Mouse (Mus musculus) heart, adult 18-20 months (tissue): ENCODE measurements at regions not wholly inside any gene's neighbourhood (a gene's known extent, or its start where the extent isn't known, plus 50 kb on each side); places are given as distances from the start of the nearest gene placed in this dataset.

Experiments
- DNase-seq, 2 experiments: peaks; one replicate each; pipeline ENCODE4 v3.0.0; 2021 to 2022; ENCODE audit warnings: mixed read lengths in 1 of 2

DNA sequence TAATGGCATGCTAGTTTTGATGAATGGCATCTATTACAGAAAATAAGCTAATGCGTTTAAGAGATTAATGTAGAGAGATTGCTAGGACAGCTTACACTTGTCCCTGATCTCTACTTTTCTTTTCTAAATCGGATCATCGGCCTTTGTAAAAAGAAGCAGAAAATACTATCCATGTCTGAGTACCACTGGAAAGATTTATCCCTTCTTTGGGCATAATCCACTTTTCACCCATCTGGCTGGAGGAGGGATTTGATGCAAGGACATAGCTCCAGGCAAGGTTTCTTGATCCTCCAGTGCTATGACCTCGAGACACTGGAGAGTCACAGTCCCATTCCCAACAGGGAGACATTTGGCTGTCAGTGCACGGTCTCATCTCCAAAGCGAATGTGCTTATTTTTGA, 166.6 kb upstream of the Gm9747 start:
- no peak for DNase-seq

GRCm38 (mm10) chr1:82068571-82068970, 164.3 kb upstream of the Gm9747 start:
- no peak for DNase-seq

DNA sequence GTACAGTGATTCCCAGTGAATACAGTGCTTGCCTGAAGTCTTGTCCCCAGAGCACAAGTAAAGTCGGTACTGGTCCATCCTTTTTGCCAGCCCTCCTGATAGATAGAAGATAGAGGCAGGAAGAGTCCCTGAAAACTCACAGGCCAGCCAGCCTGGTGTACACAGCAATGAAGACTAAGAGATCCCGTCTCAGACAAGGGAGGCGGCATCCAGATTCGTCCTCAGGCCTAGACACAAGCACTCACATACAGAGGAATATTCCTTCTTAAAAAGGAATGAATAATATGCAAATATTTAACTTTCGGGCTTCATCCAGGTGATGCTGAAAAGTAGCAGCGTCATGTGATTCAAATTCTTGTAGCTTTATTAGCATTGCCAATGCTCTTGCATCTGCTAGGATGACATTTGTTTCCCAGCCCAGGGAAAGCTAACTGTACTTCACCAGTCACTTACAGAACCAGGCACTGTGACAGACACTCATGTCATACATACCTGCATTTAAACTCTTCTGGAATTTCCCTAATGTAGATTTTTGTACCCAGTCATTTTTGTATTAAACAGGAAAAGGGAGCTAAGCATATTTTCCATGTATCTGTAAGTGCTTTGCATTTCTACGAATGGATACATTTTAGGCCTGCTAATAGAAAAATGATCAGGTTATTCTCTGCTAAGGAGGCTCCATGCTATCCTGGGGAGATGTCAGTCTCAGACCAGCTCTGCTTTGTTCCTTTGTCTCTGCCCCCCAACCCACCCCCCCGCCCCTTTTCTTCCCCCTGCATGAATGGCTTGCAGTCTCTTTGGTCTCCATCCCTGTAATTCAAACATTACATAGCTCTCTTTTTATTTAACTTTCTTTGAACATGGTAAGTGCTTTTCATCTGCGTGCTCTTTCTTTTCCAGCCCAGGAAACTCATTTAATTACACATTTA, 162.5 kb upstream of the Gm9747 start:
- no peak for DNase-seq

DNA sequence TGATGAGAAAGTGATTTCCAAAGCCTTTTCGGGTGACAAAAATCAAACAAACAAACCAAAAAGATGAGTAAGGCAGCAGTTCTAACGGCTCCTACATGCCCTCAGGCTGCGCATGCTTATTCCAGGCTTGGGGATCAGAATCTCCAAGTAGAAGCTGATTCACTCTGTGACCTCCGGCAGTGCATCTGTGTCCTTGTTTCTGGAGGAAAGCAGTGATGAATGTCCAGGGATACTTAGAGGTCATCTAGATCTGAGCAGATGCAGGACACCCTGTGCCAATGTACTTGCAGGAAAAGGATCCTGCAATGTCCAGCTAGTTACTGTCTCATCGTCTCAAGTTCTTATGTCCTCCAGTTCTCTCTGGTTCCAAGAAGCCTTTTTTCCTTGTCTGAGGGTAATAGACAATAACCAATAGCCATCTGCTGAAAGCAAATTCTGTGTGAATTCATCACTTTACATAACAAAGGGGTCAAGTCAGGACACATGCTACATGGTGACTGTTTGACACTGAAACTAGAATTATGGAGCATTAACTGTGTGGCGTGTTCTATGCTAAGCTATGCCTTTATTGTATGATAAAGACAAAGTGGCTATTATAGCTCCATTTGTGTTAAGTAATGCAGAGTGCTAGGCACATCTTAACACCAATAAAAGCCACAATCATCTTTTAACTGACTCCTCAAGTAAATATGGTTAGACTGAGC, 143.6 kb upstream of the Gm9747 start:
- no peak for DNase-seq

- no peak for DNase-seq
Observed at GRCm38 (mm10) chr1:82095101-82095500, 137.8 kb upstream of the Gm9747 start.

- DNase-seq, result no peak
Observed at GRCm38 (mm10) chr1:82106756-82107155, 126.2 kb upstream of the Gm9747 start.

DNA sequence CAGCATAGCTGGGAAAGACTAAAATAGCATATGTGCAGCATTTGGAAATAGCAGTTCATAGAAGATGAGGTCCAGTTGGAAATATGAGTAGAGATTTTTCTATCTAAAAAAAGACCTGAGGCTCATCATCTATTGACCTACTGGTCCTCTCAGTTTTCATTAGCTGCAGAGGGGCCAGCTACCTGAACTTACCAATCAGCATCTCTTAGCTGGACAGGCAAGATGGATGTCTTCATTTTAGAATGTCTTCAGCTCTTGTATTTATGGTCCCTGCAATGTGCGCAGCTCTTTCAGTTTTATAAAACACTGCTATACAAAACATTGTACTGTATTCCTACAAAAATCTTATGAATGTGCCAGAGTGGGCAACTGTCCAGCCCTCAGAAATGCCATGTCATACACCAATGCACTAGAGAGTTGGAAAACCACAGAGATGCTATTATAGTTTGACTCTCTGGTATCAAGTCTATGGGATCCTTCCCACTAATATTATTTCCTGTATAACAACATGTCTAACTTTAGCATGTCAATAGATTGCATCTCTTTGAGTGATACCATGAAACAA, 122.8 kb upstream of the Gm9747 start:
- DNase-seq, result no peak

- no peak for DNase-seq
Observed at GRCm38 (mm10) chr1:82112401-82112800, 120.5 kb upstream of the Gm9747 start.

GRCm38 (mm10) chr1:82124503-82124902, 108.4 kb upstream of the Gm9747 start:
- no peak for DNase-seq

- DNase-seq, result peak; percentile 12 to 18
Observed at GRCm38 (mm10) chr1:82129700-82130275, 103.1 kb upstream of the Gm9747 start.

DNA sequence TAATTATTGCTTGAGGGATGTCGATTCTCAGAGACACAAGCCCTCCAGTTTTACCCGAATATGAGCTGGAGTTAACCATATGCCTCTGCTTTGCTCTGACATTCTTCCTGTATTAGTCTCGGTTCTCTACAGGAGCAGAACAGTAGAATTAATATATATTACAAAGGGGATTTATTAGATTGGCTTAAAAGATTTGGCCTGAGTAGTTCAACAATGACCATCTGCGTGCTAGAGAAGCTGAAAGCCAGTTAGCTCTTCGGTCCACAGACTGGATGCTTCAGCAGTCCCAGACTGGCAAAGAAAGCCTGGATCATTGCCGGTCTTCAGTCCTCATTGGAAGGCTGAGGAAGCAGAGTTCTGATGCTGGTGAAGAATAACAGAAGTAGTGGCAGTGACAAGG, 100.4 kb upstream of the Gm9747 start:
- DNase-seq, result no peak

GRCm38 (mm10) chr1:82134938-82135337, 98.0 kb upstream of the Gm9747 start:
- DNase-seq, result peak; percentile 14 to 15

DNA sequence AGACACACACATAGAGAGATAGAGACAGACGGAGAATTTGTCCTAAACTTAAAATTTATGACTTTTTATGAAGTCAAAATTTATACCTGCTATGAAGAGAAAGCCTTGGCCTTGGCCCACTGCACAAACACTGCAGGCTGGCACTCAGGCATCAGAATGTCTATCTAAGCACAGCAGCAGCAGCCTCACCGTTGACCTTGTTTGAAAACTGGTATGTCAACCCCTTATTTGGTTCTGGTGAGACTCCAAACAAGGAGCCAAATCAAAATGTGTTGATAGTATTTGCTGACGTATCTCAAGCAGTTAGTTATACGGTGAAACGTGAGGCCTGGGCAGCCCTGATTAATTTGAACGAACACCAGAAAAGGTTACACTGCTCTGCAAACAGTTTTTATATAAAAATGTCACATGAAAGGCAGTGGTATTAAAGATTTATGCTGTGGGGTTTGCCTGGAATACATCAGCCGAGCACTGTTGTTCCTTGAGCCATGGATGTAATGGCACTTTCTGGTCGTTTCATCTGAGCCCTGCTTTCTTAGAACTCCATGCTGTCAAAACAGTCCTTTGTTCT, 97.1 kb upstream of the Gm9747 start:
- DNase-seq, result no peak

DNA sequence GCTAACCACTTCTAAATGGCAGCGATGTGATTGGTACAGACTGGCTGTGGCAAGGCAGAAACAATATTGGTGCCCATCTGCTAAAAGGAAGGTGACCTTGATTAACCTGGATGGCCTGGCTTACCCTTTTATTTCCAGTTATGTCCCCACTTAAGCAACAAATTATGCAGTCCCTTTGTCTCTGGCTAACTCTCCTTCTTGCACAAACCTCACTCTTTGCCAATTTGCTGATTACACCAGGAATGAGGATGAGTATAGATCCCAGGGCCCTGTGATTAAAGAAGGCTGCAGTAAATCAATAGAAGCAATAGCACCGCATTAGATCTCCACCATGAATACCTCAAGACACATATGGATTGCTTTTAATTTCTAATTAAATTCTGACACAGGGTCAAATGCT, 87.7 kb upstream of the Gm9747 start:
- DNase-seq, result no peak

- peak; percentile 47 to 61 for DNase-seq
Observed at GRCm38 (mm10) chr1:82150219-82151128, 82.4 kb upstream of the Gm9747 start.

DNA sequence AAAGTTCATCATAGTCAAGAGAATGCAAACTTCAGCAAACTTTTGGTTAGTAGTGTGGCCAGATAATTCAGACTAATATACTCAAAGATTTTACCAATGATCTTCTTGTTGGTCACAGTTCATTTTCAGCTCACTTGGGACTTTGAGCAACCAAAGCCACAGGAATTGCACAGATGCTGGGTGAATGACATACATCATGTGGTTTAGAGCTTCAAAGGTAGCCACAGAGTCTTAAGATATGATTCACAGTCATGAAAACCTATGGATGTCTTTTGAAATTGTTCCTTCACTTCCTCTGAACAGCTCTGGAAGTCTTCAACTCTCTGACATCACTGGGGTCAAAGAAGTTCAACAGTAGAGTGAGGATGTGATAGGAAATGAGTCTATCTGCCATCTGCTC, 77.0 kb upstream of the Gm9747 start:
- no peak for DNase-seq

- DNase-seq, result no peak
Observed at GRCm38 (mm10) chr1:82157013-82157412, 75.9 kb upstream of the Gm9747 start.

GRCm38 (mm10) chr1:82158466-82158865, 74.4 kb upstream of the Gm9747 start:
- peak in 1 of 2 experiments; percentile 12 for DNase-seq

GRCm38 (mm10) chr1:82159201-82159600, 73.7 kb upstream of the Gm9747 start:
- DNase-seq, result peak in 1 of 2 experiments; percentile 21

DNA sequence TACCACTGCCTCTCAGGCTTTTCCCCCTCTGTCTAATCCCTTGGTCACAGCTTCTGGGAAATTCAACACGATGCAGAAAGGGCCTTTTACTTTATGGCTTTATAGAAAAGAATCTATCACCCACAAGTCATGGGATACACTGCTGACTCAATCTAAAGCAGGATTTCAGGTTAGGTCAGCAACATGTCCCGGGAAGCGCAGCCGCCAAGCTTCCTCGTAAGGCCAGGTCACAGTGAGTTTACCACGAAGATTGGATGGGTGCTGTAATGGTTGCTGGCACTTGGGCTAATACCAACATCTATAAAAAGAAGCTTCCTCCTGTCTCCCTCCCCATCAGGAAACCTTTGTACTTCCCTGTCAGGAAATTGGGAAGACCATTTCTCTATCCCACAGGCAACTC, 70.0 kb upstream of the Gm9747 start:
- peak in 1 of 2 experiments; percentile 25 for DNase-seq

- DNase-seq, result no peak
Observed at GRCm38 (mm10) chr1:82168158-82168557, 64.8 kb upstream of the Gm9747 start.
